8 mouse cellular contexts compared by ENCODE assay signal in the genomic region with DNA sequence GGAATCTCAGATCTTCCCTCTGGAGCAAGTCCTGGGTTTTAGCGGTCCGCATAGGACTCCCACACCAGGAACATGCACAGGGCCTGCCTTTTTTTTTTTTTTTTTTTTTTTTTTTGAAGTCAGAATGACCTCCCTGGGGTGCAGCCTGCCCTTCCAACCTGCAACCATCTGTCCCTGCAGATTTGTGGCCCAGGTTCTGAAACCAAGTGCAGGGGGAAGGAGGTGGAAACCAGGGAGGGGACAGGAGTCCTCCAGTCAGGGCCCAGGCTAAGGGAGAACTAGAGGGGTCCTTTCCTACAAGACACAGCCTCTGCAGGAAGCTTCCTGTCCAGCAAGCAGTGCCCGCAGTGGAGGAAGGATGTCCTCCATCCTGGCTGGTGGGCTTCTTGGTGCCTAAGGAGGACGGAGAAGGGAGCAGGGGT. TPM values are rescaled to one million over a fixed set of nuclear protein-coding genes. Genes with fewer than 3 reads are reported as not detected.
DNase-seq lines count a peak whose midpoint lies in the region; ATAC-seq and TF ChIP-seq lines count a peak whose summit lies in the region.

No protein-coding gene starts in this region.

- TF ChIP-seq CTCF in ES-Bruce4 (IDR thresholded peaks at IDR 0.05; ENCODE audit: low read depth, low read length) = no peak
- no peak for TF ChIP-seq CTCF in hindbrain, postnatal 0 days (IDR thresholded peaks at IDR 0.05; ENCODE audit: low read depth)

- H3K36me3 ChIP-seq in ES-Bruce4 (ENCODE audit: control insufficient read depth, insufficient read depth, low read length, poor library complexity, severe bottlenecking) = peaks cover 8% of the 10 kb centered on the region
- H3K36me3 ChIP-seq in embryonic facial prominence, embryonic 11.5 days (replicated peaks; ENCODE audit: control insufficient read depth, insufficient read depth, low read depth, low read length) = no peaks in the 10 kb centered on the region; the same call in 1 of the 2 replicates
- peaks cover 19% of the 10 kb centered on the region for H3K36me3 ChIP-seq in hindbrain, postnatal 0 days (ENCODE audit: insufficient read depth, low read length)
- H3K36me3 ChIP-seq in neural tube, embryonic 11.5 days (ENCODE audit: control insufficient read depth, insufficient read depth, low read length) = peaks cover 2% of the 10 kb centered on the region; the same call in 1 of the 2 replicates

- peak; percentile 94 for DNase-seq in heart, adult 11 months
- DNase-seq in heart, postnatal 25 days (ENCODE audit: low spot score) = no peak
- DNase-seq in embryonic facial prominence, embryonic 11.5 days (ENCODE audit: low spot score) = peak; percentile 16
- peak; percentile 23 for DNase-seq in hindbrain, postnatal 0 days (ENCODE audit: low spot score)
- DNase-seq in neural tube, embryonic 11.5 days (ENCODE audit: low spot score) = peak; percentile 38
- DNase-seq in testis, postnatal 10 days (ENCODE audit: low spot score) = no peak
- DNase-seq in adrenal gland, postnatal 25 days = no peak

- peak overlapping the region; percentile 81 for H3K4me2 ChIP-seq in embryonic facial prominence, embryonic 11.5 days (ENCODE audit: low read depth, low read length)
- peak overlapping the region; percentile 78 for H3K4me2 ChIP-seq in hindbrain, postnatal 0 days (ENCODE audit: low read depth, low read length)
- H3K4me2 ChIP-seq in neural tube, embryonic 11.5 days (ENCODE audit: low read depth) = peak overlapping the region; percentile 59

- WGBS in embryonic facial prominence, embryonic 11.5 days = 19% methylated on average over 4 of the region's 4 CpGs
- 3% methylated on average over 4 of the region's 4 CpGs for WGBS in hindbrain, postnatal 0 days
- WGBS in neural tube, embryonic 11.5 days = 16% methylated on average over 4 of the region's 4 CpGs

- intact Hi-C loops in heart, postnatal 25 days (cut with DNase I) = loop anchor here (5.0 kb wide), 1 partner anchor 235 kb away; no protein-coding TSS in a partner anchor

- no peaks in the 10 kb centered on the region for H3K27me3 ChIP-seq in ES-Bruce4 (ENCODE audit: control insufficient read depth, insufficient read depth, low read length, poor library complexity, severe bottlenecking)
- H3K27me3 ChIP-seq in embryonic facial prominence, embryonic 11.5 days (ENCODE audit: control insufficient read depth, insufficient read depth, low read length) = no peaks in the 10 kb centered on the region
- no peaks in the 10 kb centered on the region for H3K27me3 ChIP-seq in hindbrain, postnatal 0 days (ENCODE audit: insufficient read depth, low read length)
- no peaks in the 10 kb centered on the region for H3K27me3 ChIP-seq in neural tube, embryonic 11.5 days (ENCODE audit: control insufficient read depth, insufficient read depth, low read length)

- H3K4me3 ChIP-seq in ES-Bruce4 (ENCODE audit: low read depth, low read length) = peak overlapping the region; percentile 67
- peak overlapping the region; percentile 86 for H3K4me3 ChIP-seq in embryonic facial prominence, embryonic 11.5 days (ENCODE audit: low read depth, low read length)
- peak overlapping the region; percentile 76 for H3K4me3 ChIP-seq in hindbrain, postnatal 0 days (ENCODE audit: low read length)
- peak overlapping the region; percentile 88 for H3K4me3 ChIP-seq in neural tube, embryonic 11.5 days (ENCODE audit: low read depth, low read length)

- H3K4me1 ChIP-seq in ES-Bruce4 (ENCODE audit: control insufficient read depth, insufficient read depth, low read length) = no peaks in the 10 kb centered on the region
- no peaks in the 10 kb centered on the region for H3K4me1 ChIP-seq in embryonic facial prominence, embryonic 11.5 days (ENCODE audit: control insufficient read depth, insufficient read depth, low read length)
- H3K4me1 ChIP-seq in hindbrain, postnatal 0 days (ENCODE audit: insufficient read depth, low read length) = peaks cover 32% of the 10 kb centered on the region
- 0 out of 2 replicates have a peak, but pooled peaks cover 6% of the 10 kb centered on the region for H3K4me1 ChIP-seq in neural tube, embryonic 11.5 days (ENCODE audit: control insufficient read depth, insufficient read depth, low read length)

- H3K27ac ChIP-seq in ES-Bruce4 (ENCODE audit: insufficient read depth, low read length) = no peak overlapping the region
- no peak overlapping the region for H3K27ac ChIP-seq in embryonic facial prominence, embryonic 11.5 days (replicated peaks; ENCODE audit: low read depth, low read length)
- H3K27ac ChIP-seq in hindbrain, postnatal 0 days = peak overlapping the region; percentile 95
- H3K27ac ChIP-seq in neural tube, embryonic 11.5 days (ENCODE audit: low read depth, low read length) = peak overlapping the region; percentile 77; the same call in 1 of the 2 replicates

- no peaks in the 10 kb centered on the region for H3K9me3 ChIP-seq in ES-Bruce4 (replicated peaks; ENCODE audit: control insufficient read depth, insufficient read depth, low read length, poor library complexity, severe bottlenecking)
- no peaks in the 10 kb centered on the region for H3K9me3 ChIP-seq in embryonic facial prominence, embryonic 11.5 days (replicated peaks; ENCODE audit: control insufficient read depth, low read length)
- H3K9me3 ChIP-seq in hindbrain, postnatal 0 days (ENCODE audit: low read length) = no peaks in the 10 kb centered on the region
- no peaks in the 10 kb centered on the region for H3K9me3 ChIP-seq in neural tube, embryonic 11.5 days (ENCODE audit: control insufficient read depth, low read length)

- ATAC-seq in embryonic facial prominence, embryonic 11.5 days (replicated peaks; ENCODE audit: insufficient number of reproducible peaks, low FRiP score, low TSS enrichment, low read depth) = no peak
- peak; percentile 8 for ATAC-seq in hindbrain, postnatal 0 days
- ATAC-seq in neural tube, embryonic 11.5 days (ENCODE audit: insufficient read depth, low FRiP score, low TSS enrichment) = no peak

- peak overlapping the region; percentile 79 for H3K9ac ChIP-seq in ES-Bruce4 (ENCODE audit: low read depth, poor library complexity, severe bottlenecking)
- peak overlapping the region; percentile 83 for H3K9ac ChIP-seq in embryonic facial prominence, embryonic 11.5 days (replicated peaks; ENCODE audit: low read length)
- peak overlapping the region; percentile 89 for H3K9ac ChIP-seq in hindbrain, postnatal 0 days (replicated peaks; ENCODE audit: low read length)
- peak overlapping the region; percentile 87 for H3K9ac ChIP-seq in neural tube, embryonic 11.5 days (ENCODE audit: low read length)

- no peak for TF ChIP-seq POLR2A in ES-Bruce4 (IDR thresholded peaks at IDR 0.05; ENCODE audit: insufficient read depth, low read length)

- TF ChIP-seq EP300 in ES-Bruce4 (IDR thresholded peaks at IDR 0.05; ENCODE audit: insufficient read depth, low read depth, low read length) = no peak

RNA-seq across cellular contexts. Expression of gene Trim3, which starts 0.8 kb away (rescaled TPM):
- 10 to 100 TPM; 22.8 to 24.3 TPM for total RNA-seq in heart, postnatal 25 days (2021)
- 28.8 and 36.8 TPM in 2 replicates for polyA plus RNA-seq in ES-Bruce4 (2011; ENCODE audit: insufficient read depth, insufficient read length, low read depth, missing spikeins)
- polyA plus RNA-seq in embryonic facial prominence, embryonic 11.5 days (2014; fragmentation: Nextera tagmentation; extraction: Ambion mirVana) = 19.2 and 23.6 TPM in 2 replicates
- 169 and 174 TPM in 2 replicates for total RNA-seq in hindbrain, postnatal 0 days (2014; rRNA removed)
- polyA plus RNA-seq in hindbrain, postnatal 0 days (2015; fragmentation: Nextera tagmentation; extraction: Ambion mirVana) = 97.9 and 106 TPM in 2 replicates
- polyA plus RNA-seq in neural tube, embryonic 11.5 days (2014; fragmentation: Nextera tagmentation; extraction: Ambion mirVana) = 35.7 and 36.9 TPM in 2 replicates
- 32.7 and 34.9 TPM in 2 replicates for total RNA-seq in adrenal gland, postnatal 25 days (2021)

RNA-seq across cellular contexts. Expression of gene Timm10b, which starts 7.3 kb away (rescaled TPM):
- 10 to 100 TPM; 80.9 to 90.1 TPM for total RNA-seq in heart, postnatal 25 days (2021)
- polyA plus RNA-seq in ES-Bruce4 (2011; ENCODE audit: insufficient read depth, insufficient read length, low read depth, missing spikeins) = 32.2 and 33.3 TPM in 2 replicates
- polyA plus RNA-seq in embryonic facial prominence, embryonic 11.5 days (2014; fragmentation: Nextera tagmentation; extraction: Ambion mirVana) = 150 and 152 TPM in 2 replicates
- 49.6 and 63.9 TPM in 2 replicates for total RNA-seq in hindbrain, postnatal 0 days (2014; rRNA removed)
- polyA plus RNA-seq in hindbrain, postnatal 0 days (2015; fragmentation: Nextera tagmentation; extraction: Ambion mirVana) = 179 and 181 TPM in 2 replicates
- polyA plus RNA-seq in neural tube, embryonic 11.5 days (2014; fragmentation: Nextera tagmentation; extraction: Ambion mirVana) = 151 and 157 TPM in 2 replicates
- total RNA-seq in adrenal gland, postnatal 25 days (2021) = 125 and 142 TPM in 2 replicates

RNA-seq across cellular contexts. Expression of gene Arfip2, which starts 7.7 kb away (rescaled TPM):
- 10 to 100 TPM; 16.4 to 17.1 TPM for total RNA-seq in heart, postnatal 25 days (2021)
- polyA plus RNA-seq in ES-Bruce4 (2011; ENCODE audit: insufficient read depth, insufficient read length, low read depth, missing spikeins) = 33.2 and 36.4 TPM in 2 replicates
- polyA plus RNA-seq in embryonic facial prominence, embryonic 11.5 days (2014; fragmentation: Nextera tagmentation; extraction: Ambion mirVana) = 71.2 and 76.3 TPM in 2 replicates
- 67.5 and 103 TPM in 2 replicates for total RNA-seq in hindbrain, postnatal 0 days (2014; rRNA removed)
- polyA plus RNA-seq in hindbrain, postnatal 0 days (2015; fragmentation: Nextera tagmentation; extraction: Ambion mirVana) = 82.5 and 82.8 TPM in 2 replicates
- polyA plus RNA-seq in neural tube, embryonic 11.5 days (2014; fragmentation: Nextera tagmentation; extraction: Ambion mirVana) = 75.7 and 82.7 TPM in 2 replicates
- total RNA-seq in adrenal gland, postnatal 25 days (2021) = 58.1 and 66.3 TPM in 2 replicates

RNA-seq across cellular contexts. Expression of gene Gm45799, which starts 7.8 kb away (rescaled TPM):
- 1 to 10 TPM; 3.3 to 4.0 TPM for total RNA-seq in heart, postnatal 25 days (2021)
- 0.72 and 5.7 TPM in 2 replicates for polyA plus RNA-seq in ES-Bruce4 (2011; ENCODE audit: insufficient read depth, insufficient read length, low read depth, missing spikeins)
- 7.7 and 11.4 TPM in 2 replicates for polyA plus RNA-seq in embryonic facial prominence, embryonic 11.5 days (2014; fragmentation: Nextera tagmentation; extraction: Ambion mirVana)
- 16.1 and 51.9 TPM in 2 replicates for total RNA-seq in hindbrain, postnatal 0 days (2014; rRNA removed)
- polyA plus RNA-seq in hindbrain, postnatal 0 days (2015; fragmentation: Nextera tagmentation; extraction: Ambion mirVana) = 25.1 and 33.3 TPM in 2 replicates
- polyA plus RNA-seq in neural tube, embryonic 11.5 days (2014; fragmentation: Nextera tagmentation; extraction: Ambion mirVana) = 5.6 and 18.3 TPM in 2 replicates
- total RNA-seq in adrenal gland, postnatal 25 days (2021) = 10.0 and 14.0 TPM in 2 replicates

RNA-seq across cellular contexts. Expression of gene Dnhd1, which starts 18.1 kb away (rescaled TPM):
- under 1 TPM; 0.65 to 0.73 TPM for total RNA-seq in heart, postnatal 25 days (2021)
- polyA plus RNA-seq in ES-Bruce4 (2011; ENCODE audit: insufficient read depth, insufficient read length, low read depth, missing spikeins) = 1.7 and 1.8 TPM in 2 replicates
- 0.28 and 1.4 TPM in 2 replicates for polyA plus RNA-seq in embryonic facial prominence, embryonic 11.5 days (2014; fragmentation: Nextera tagmentation; extraction: Ambion mirVana)
- 2.9 and 5.4 TPM in 2 replicates for total RNA-seq in hindbrain, postnatal 0 days (2014; rRNA removed)
- polyA plus RNA-seq in hindbrain, postnatal 0 days (2015; fragmentation: Nextera tagmentation; extraction: Ambion mirVana) = 0.67 and 1.0 TPM in 2 replicates
- 0.50 and 2.0 TPM in 2 replicates for polyA plus RNA-seq in neural tube, embryonic 11.5 days (2014; fragmentation: Nextera tagmentation; extraction: Ambion mirVana)
- 5.6 and 6.3 TPM in 2 replicates for total RNA-seq in adrenal gland, postnatal 25 days (2021)

Comparison
In these comparisons a context has a peak if more than half of its experiments do, and no peak if none do; other contexts are left out.
1. DNase-seq: peak in heart, adult 11 months (single experiment), embryonic facial prominence, embryonic 11.5 days (single experiment), hindbrain, postnatal 0 days (single experiment) and neural tube, embryonic 11.5 days (single experiment); none in heart, postnatal 25 days (single experiment), testis, postnatal 10 days (single experiment) and adrenal gland, postnatal 25 days (single experiment).
2. H3K27ac ChIP-seq: peak in hindbrain, postnatal 0 days (single experiment) and neural tube, embryonic 11.5 days (single experiment); none in ES-Bruce4 (single experiment) and embryonic facial prominence, embryonic 11.5 days (single experiment).
3. Peak in every context shown above with its lines, with median percentiles within 50 percentile points of each other: H3K4me3 ChIP-seq, H3K9ac ChIP-seq and H3K4me2 ChIP-seq.